Comparison of ENCODE assay signal across 34 mouse cellular contexts in the genomic region with DNA sequence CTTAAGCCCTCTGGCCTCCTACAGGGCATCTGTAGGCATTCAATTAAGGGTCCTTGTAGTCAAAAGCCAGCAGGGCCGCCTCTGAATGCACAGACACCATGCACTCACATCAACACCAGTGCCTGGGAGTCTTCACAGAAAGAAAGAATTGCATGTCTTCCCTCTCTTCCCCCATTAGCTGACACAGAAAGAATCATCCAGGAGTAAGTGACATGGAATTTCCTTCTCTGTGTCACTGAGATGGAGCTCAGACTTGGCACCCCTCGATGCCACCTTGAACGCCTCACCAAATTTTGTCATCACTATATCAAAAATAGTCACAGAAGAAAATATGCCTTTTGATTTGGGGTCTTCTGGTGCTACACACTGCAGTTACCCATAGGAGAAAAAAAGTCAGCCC.
"Had no signal": no experiment of that assay in that cellular context is flagged by ENCODE, and none has a peak within 500 bp of the region (broad histone marks: within the 10 kb centered on the region; RNA-seq: fewer than 3 reads in every experiment).

No protein-coding gene starts in this region.

- H3K9me3 ChIP-seq: heart, embryonic 13.5 days; heart, embryonic 15.5 days; hindbrain, embryonic 10.5 days; hindbrain, embryonic 12.5 days; hindbrain, embryonic 13.5 days; hindbrain, embryonic 15.5 days; intestine, embryonic 15.5 days; kidney, embryonic 15.5 days had no signal

- DNase-seq: heart, postnatal 10 days; heart, postnatal 14 days; heart, postnatal 36 days; heart, postnatal 4 days; kidney, adult 11 months; kidney, adult 18-20 months; kidney, adult 2 months; kidney, adult 8-10 months; kidney, adult 9 months; kidney, postnatal 10 days; kidney, postnatal 14 days; kidney, postnatal 25 days; kidney, postnatal 36 days; kidney, postnatal 4 days; layer of hippocampus, adult 9-11 months; layer of hippocampus, postnatal 36 days had no signal

- H3K27me3 ChIP-seq: hindbrain, embryonic 15.5 days had no signal

- H3K36me3 ChIP-seq: heart, embryonic 13.5 days; heart, embryonic 15.5 days; hindbrain, embryonic 10.5 days; hindbrain, embryonic 12.5 days; hindbrain, embryonic 13.5 days; hindbrain, embryonic 15.5 days; intestine, embryonic 15.5 days; kidney, embryonic 15.5 days had no signal

- ATAC-seq: hindbrain, embryonic 16.5 days; hindbrain, postnatal 0 days; inflammation-experienced regulatory T-cells, adult 6 months; intestine, embryonic 15.5 days; intestine, embryonic 16.5 days; intestine, postnatal 0 days had no signal

- H3K9ac ChIP-seq: heart, embryonic 13.5 days; heart, embryonic 15.5 days; hindbrain, embryonic 12.5 days; hindbrain, embryonic 13.5 days; hindbrain, embryonic 14.5 days; hindbrain, embryonic 15.5 days; intestine, embryonic 15.5 days; kidney, embryonic 15.5 days had no signal

- H3K4me2 ChIP-seq: heart, embryonic 11.5 days; heart, embryonic 13.5 days; heart, embryonic 15.5 days; hindbrain, embryonic 12.5 days; hindbrain, embryonic 13.5 days; hindbrain, embryonic 14.5 days; hindbrain, embryonic 15.5 days; intestine, embryonic 15.5 days; kidney, embryonic 15.5 days had no signal

- H3K4me1 ChIP-seq: intestine, embryonic 15.5 days had no signal

- H3K4me3 ChIP-seq: heart, embryonic 13.5 days; heart, embryonic 15.5 days; hindbrain, embryonic 10.5 days; hindbrain, embryonic 12.5 days; hindbrain, embryonic 13.5 days; hindbrain, embryonic 15.5 days; intestine, embryonic 15.5 days; kidney, embryonic 15.5 days; layer of hippocampus, adult 2 months; left cerebral cortex, adult 2 months had no signal

- H3K27ac ChIP-seq: heart, embryonic 13.5 days; heart, embryonic 15.5 days; hindbrain, embryonic 10.5 days; hindbrain, embryonic 12.5 days; hindbrain, embryonic 13.5 days; hindbrain, embryonic 14.5 days; hindbrain, embryonic 15.5 days; hindbrain, postnatal 0 days; intestine, embryonic 15.5 days; kidney, embryonic 15.5 days; kidney, postnatal 0 days; layer of hippocampus, adult 2 months; left cerebral cortex, adult 2 months had no signal
